Mouse (Mus musculus) T-cell, adult 2 months (primary cell): ENCODE results near the gene Ssbp3.

Experiments used
- DNase-seq: peaks from one replicate; pipeline ENCODE4 v3.0.0; 2022; ENCODE audit warnings: low spot score

Gene Ssbp3

GRCm38 (mm10) chr4:106985899-106986832 is 75.7 kb downstream of the Ssbp3 start:
- DNase-seq = no peak

- peak; percentile 67 for DNase-seq
These were observed 77.3 kb downstream of the Ssbp3 start for GRCm38 (mm10) chr4:106987725-106988364.

GRCm38 (mm10) chr4:106988886-106989225 is 78.4 kb downstream of the Ssbp3 start:
- DNase-seq = no peak

- DNase-seq = no peak
These were observed 78.9 kb downstream of the Ssbp3 start for GRCm38 (mm10) chr4:106989226-106989983.

GRCm38 (mm10) chr4:106993053-106993452 is 82.6 kb downstream of the Ssbp3 start:
- no peak for DNase-seq

GRCm38 (mm10) chr4:106994252-106994651 is 83.8 kb downstream of the Ssbp3 start:
- no peak for DNase-seq

GRCm38 (mm10) chr4:106995069-106995468 is 84.6 kb downstream of the Ssbp3 start:
- DNase-seq = no peak

- no peak for DNase-seq
These were observed 85.0 kb downstream of the Ssbp3 start for GRCm38 (mm10) chr4:106995513-106995912.

GRCm38 (mm10) chr4:106996305-106997076 is 86.0 kb downstream of the Ssbp3 start:
- peak; percentile 13 for DNase-seq

- no peak for DNase-seq
These were observed 90.8 kb downstream of the Ssbp3 start for GRCm38 (mm10) chr4:107001259-107001810.

- no peak for DNase-seq
These were observed 91.5 kb downstream of the Ssbp3 start for GRCm38 (mm10) chr4:107001916-107002488.

- no peak for DNase-seq
These were observed 92.1 kb downstream of the Ssbp3 start for GRCm38 (mm10) chr4:107002517-107003165.

GRCm38 (mm10) chr4:107003199-107003598 is 92.7 kb downstream of the Ssbp3 start:
- DNase-seq = no peak

- no peak for DNase-seq
These were observed 93.3 kb downstream of the Ssbp3 start for GRCm38 (mm10) chr4:107003786-107004185.

GRCm38 (mm10) chr4:107004346-107004745 is 93.8 kb downstream of the Ssbp3 start:
- no peak for DNase-seq

- DNase-seq = no peak
These were observed 94.7 kb downstream of the Ssbp3 start for GRCm38 (mm10) chr4:107005166-107005565.

- DNase-seq = peak; percentile 36
These were observed 95.7 kb downstream of the Ssbp3 start for GRCm38 (mm10) chr4:107006229-107006628.

GRCm38 (mm10) chr4:107006807-107007206 is 96.3 kb downstream of the Ssbp3 start:
- DNase-seq = no peak

- DNase-seq = no peak
These were observed 96.9 kb downstream of the Ssbp3 start for GRCm38 (mm10) chr4:107007359-107007758.

GRCm38 (mm10) chr4:107008161-107008560 is 97.7 kb downstream of the Ssbp3 start:
- DNase-seq = no peak

- DNase-seq = no peak
These were observed 99.0 kb downstream of the Ssbp3 start for GRCm38 (mm10) chr4:107009548-107009947.
